Mouse (Mus musculus): ENCODE results near the gene Gimap5. TPM values are rescaled to one million over a fixed set of nuclear protein-coding genes. Genes with fewer than 3 reads are reported as not detected.

Gimap5 gene
- total and polyA plus RNA-seq, 3 experiments, result 0.05 TPM; not detected in 2

DNA sequence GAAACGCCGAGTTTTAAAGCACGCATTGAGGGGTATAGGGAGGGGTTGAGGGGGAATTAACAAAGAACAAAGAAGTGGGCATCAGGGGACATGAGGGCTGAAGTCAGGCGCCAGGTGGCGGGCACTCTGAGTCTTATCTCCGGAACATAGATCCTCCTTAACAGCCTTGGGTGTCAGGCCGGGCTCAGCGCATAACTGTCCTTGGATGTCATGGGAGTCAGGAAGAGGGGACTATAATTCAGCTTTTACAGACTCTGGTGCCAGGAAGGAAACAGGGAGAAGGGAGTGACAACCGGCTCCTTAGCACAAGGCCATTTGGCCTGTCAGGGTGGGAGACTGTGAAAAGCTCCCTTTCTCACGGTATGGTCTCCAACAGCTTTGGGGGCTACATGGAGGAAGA lies 18.5 kb downstream of the Gimap5 start:
- no peak for ATAC-seq (ENCODE audit: extremely low read depth, insufficient number of reproducible peaks, low FRiP score, poor library complexity, severe bottlenecking)
- DNase-seq (ENCODE audit: low spot score), result no peak
- TF ChIP-seq GATA2 (IDR thresholded peaks at IDR 0.05; ENCODE audit: borderline replicate concordance, low read depth, low read length), result no peak
- no peaks in the 10 kb centered on the region for H3K4me1 ChIP-seq (ENCODE audit: insufficient read depth, low read depth, low read length)
- H3K9me3 ChIP-seq (replicated peaks), result no peaks in the 10 kb centered on the region
- H3K4me3 ChIP-seq (ENCODE audit: low read depth, low read length), result no peak overlapping the region
- no peaks in the 10 kb centered on the region for H3K27me3 ChIP-seq (ENCODE audit: insufficient read depth, low read length)
- H3K36me3 ChIP-seq (replicated peaks), result no peaks in the 10 kb centered on the region

DNA sequence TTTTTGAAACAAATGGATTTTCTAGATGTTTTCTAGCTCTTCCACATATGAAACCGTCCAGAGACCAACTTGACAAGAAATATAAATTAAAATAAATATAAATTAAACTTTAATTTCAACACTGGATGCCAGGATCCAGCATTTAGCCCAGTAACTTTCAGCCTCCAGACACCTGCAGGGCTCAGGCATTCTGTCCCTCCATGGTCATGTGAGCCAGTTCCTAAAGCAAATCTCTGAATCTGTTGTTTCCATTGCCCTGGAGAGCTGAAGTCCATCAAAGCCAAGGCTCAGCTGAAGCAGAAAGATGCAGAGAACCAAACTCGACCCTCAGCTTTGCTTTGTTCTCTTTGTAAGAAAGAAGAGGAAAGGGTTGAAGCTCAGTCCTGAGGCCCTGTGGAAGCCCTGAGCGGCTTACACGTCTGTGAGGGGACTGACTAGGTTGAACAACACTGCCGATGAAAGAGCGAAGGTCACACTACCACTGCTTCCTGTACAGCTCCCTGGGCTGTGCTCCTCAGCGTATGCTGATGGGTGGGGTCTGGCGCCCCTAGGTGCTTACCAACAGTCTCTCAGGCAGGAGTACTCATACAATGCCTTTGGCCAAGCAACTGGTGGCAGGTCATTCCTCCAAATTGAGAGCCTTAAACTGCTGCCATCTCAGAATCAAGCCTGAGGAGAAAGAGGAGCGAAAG lies 22.3 kb downstream of the Gimap5 start:
- no peak for DNase-seq (ENCODE audit: low spot score)

DNA sequence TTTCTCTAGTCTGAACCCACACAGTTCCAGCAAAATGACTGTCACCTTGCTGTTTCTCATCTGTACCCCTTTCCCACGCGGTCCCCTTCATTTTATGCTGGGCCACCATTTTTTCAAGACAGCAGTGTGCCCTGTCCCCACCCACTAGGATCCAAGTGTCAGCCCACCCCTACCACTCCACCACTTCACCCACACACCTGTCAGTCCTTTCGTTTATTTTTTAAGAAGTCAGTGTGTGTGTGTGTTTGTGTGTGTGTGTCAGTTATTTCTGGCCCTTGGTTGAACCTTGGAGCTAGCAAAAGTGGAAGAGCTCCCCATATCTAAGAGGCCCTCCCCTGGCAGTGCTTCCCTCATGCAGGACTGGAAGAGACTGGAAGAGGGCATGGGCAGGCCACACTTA lies 22.9 kb downstream of the Gimap5 start:
- Histone ChIP-seq H3K27me3 (ENCODE audit: insufficient read depth, low read length) (no peaks in the 10 kb centered on the region), H3K9me3 (replicated peaks) (no peaks in the 10 kb centered on the region), H3K4me3 (ENCODE audit: low read depth, low read length) (no peak overlapping the region), H3K4me1 (ENCODE audit: insufficient read depth, low read depth, low read length) (no peaks in the 10 kb centered on the region), H3K36me3 (replicated peaks) (no peaks in the 10 kb centered on the region)
- ATAC-seq (ENCODE audit: extremely low read depth, insufficient number of reproducible peaks, low FRiP score, poor library complexity, severe bottlenecking) (no peak), DNase-seq (ENCODE audit: low spot score) (no peak)
- no peak for TF ChIP-seq GATA2 (IDR thresholded peaks at IDR 0.05; ENCODE audit: borderline replicate concordance, low read depth, low read length)
- TF ChIP-seq GATA1 (IDR thresholded peaks at IDR 0.05; ENCODE audit: borderline replicate concordance, low read length), result no peak
- no peak for TF ChIP-seq TAL1 (conservative IDR thresholded peaks at IDR 0.05; ENCODE audit: low read depth, low read length)
- no peak for TF ChIP-seq POLR2AphosphoS5 (IDR thresholded peaks at IDR 0.05; ENCODE audit: insufficient replicate concordance, low read depth, low read length)
- TF ChIP-seq CTCF (IDR thresholded peaks at IDR 0.05; ENCODE audit: low read depth, low read length), result no peak

More for the DNA sequence above, 22.3 kb downstream of the Gimap5 start:
- ATAC-seq (ENCODE audit: extremely low read depth, insufficient number of reproducible peaks, low FRiP score, poor library complexity, severe bottlenecking), result no peak
- no peaks in the 10 kb centered on the region for H3K4me1 ChIP-seq (ENCODE audit: insufficient read depth, low read depth, low read length)
- H3K36me3 ChIP-seq (replicated peaks), result no peaks in the 10 kb centered on the region
- no peak for TF ChIP-seq GATA2 (IDR thresholded peaks at IDR 0.05; ENCODE audit: borderline replicate concordance, low read depth, low read length)
- no peaks in the 10 kb centered on the region for H3K27me3 ChIP-seq (ENCODE audit: insufficient read depth, low read length)
- no peak overlapping the region for H3K4me3 ChIP-seq (ENCODE audit: low read depth, low read length)
- no peaks in the 10 kb centered on the region for H3K9me3 ChIP-seq (replicated peaks)

DNA sequence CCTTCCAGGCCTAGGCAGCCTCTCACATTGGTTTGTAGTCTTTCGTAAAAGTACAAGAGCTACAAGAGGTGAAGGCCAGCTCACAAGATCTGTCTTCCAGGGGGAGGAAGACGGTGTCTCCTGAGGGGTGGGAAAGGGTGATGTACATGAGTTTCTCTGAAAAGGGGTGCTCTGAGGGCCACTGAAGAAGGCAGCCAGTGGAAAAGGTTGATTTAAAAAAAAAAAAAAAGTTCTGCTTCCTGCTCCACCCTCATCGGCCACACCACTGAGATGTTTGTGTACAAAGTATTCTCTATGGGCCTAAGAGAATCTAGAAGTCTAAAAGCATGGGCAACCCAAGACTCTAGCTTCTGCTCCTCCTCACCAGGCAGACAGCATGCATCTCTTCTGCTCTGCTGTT lies 24.7 kb downstream of the Gimap5 start, which contains the start of gene Gimap3:
Gimap3 (minus strand) TSS at position 156 of the 400 bp plus-strand sequence.
- Histone ChIP-seq H3K4me3 (ENCODE audit: low read depth, low read length) (no peak within 1 kb of the TSS), H3K36me3 (replicated peaks) (no peaks in the 10 kb centered on the region), H3K4me1 (ENCODE audit: insufficient read depth, low read depth, low read length) (no peaks in the 10 kb centered on the region), H3K9me3 (replicated peaks) (0 out of 2 replicates have a peak, but pooled peaks cover 4% of the 10 kb centered on the region), H3K27me3 (ENCODE audit: insufficient read depth, low read length) (no peaks in the 10 kb centered on the region)
- TF ChIP-seq POLR2AphosphoS5 (IDR thresholded peaks at IDR 0.05; ENCODE audit: insufficient replicate concordance, low read depth, low read length) (no peak), CTCF (IDR thresholded peaks at IDR 0.05; ENCODE audit: low read depth, low read length) (no peak), GATA1 (IDR thresholded peaks at IDR 0.05; ENCODE audit: borderline replicate concordance, low read length) (no peak), GATA2 (IDR thresholded peaks at IDR 0.05; ENCODE audit: borderline replicate concordance, low read depth, low read length) (no peak), TAL1 (conservative IDR thresholded peaks at IDR 0.05; ENCODE audit: low read depth, low read length) (no peak)
- DNase-seq (ENCODE audit: low spot score), result no peak
- ATAC-seq (ENCODE audit: extremely low read depth, insufficient number of reproducible peaks, low FRiP score, poor library complexity, severe bottlenecking), result no peak

DNA sequence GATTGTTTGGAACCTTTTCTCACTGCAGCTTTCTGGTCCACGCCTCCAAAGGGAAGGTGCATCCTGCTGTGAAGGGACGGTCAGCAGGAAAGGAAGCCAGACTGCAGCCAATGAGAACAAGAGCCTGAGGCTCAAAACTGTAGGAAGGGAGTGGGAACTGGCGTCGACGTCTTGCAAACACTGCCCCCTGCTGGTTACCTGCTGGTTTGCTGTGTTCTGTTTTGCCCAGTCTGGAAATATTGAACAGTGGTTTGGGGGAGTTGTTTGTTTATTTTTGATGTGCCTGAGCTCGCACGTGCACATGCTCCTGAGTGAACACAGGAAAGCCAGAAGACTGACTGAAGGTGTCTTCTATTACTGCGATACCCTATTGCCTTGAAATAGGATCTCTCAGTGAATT lies 26.0 kb downstream of the Gimap5 start:
- Histone ChIP-seq H3K4me1 (ENCODE audit: insufficient read depth, low read depth, low read length) (no peaks in the 10 kb centered on the region), H3K36me3 (replicated peaks) (no peaks in the 10 kb centered on the region), H3K4me3 (ENCODE audit: low read depth, low read length) (no peak overlapping the region), H3K9me3 (replicated peaks) (0 out of 2 replicates have a peak, but pooled peaks cover 4% of the 10 kb centered on the region), H3K27me3 (ENCODE audit: insufficient read depth, low read length) (no peaks in the 10 kb centered on the region)
- no peak for ATAC-seq (ENCODE audit: extremely low read depth, insufficient number of reproducible peaks, low FRiP score, poor library complexity, severe bottlenecking)
- TF ChIP-seq CTCF (IDR thresholded peaks at IDR 0.05; ENCODE audit: low read depth, low read length) (peak; percentile 82), GATA1 (IDR thresholded peaks at IDR 0.05; ENCODE audit: borderline replicate concordance, low read length) (no peak)
- peak; percentile 18 for DNase-seq (ENCODE audit: low spot score)

DNA sequence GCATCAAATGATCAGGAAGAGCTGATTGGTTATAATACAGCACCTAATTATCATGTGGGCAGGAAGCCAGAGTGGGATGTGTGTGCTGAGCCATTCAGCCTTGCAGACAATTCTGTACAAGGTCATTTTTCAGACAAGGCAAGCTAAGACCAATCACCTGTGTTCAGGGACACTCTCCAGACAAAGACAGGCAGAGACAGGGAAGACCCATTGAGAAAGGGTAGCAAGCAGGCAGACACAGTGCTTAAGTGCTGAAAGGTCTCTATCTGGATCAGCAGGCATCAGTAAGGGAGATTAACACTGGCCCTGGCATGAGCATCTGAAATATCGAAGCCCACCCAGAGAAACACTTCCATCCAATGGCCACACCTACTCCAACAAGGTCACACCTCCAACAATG lies 38.4 kb downstream of the Gimap5 start:
- Histone ChIP-seq H3K9me3 (replicated peaks) (no peaks in the 10 kb centered on the region), H3K36me3 (replicated peaks) (no peaks in the 10 kb centered on the region), H3K27me3 (ENCODE audit: insufficient read depth, low read length) (no peaks in the 10 kb centered on the region), H3K4me3 (ENCODE audit: low read depth, low read length) (no peak overlapping the region), H3K4me1 (ENCODE audit: insufficient read depth, low read depth, low read length) (no peaks in the 10 kb centered on the region)
- DNase-seq (ENCODE audit: low spot score) (no peak), ATAC-seq (ENCODE audit: extremely low read depth, insufficient number of reproducible peaks, low FRiP score, poor library complexity, severe bottlenecking) (no peak)
- TF ChIP-seq TAL1 (conservative IDR thresholded peaks at IDR 0.05; ENCODE audit: low read depth, low read length), result no peak
- TF ChIP-seq GATA2 (IDR thresholded peaks at IDR 0.05; ENCODE audit: borderline replicate concordance, low read depth, low read length), result no peak

DNA sequence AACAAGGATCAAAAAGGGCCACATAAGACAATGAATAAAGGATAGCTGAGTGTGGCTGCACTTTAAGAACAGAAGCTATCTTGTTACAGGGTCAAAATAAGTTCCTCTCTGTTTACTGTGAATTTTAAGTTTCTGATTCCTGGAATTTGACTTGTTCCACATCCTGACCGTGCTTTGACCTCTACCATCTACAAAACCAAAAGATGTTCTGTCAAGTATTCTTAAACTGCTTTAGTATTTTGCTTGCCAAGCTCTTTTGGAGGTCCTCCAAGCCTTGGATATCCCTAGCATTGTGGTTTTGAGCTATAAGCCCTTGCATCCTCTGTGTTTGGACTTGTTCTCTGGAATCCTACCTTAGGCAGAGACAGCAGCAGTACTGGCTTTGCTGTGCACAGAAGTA lies 39.2 kb downstream of the Gimap5 start:
- TF ChIP-seq POLR2AphosphoS5 (IDR thresholded peaks at IDR 0.05; ENCODE audit: insufficient replicate concordance, low read depth, low read length) (no peak), TAL1 (conservative IDR thresholded peaks at IDR 0.05; ENCODE audit: low read depth, low read length) (no peak), GATA1 (IDR thresholded peaks at IDR 0.05; ENCODE audit: borderline replicate concordance, low read length) (no peak), GATA2 (IDR thresholded peaks at IDR 0.05; ENCODE audit: borderline replicate concordance, low read depth, low read length) (no peak), CTCF (IDR thresholded peaks at IDR 0.05; ENCODE audit: low read depth, low read length) (no peak)
- H3K9me3 ChIP-seq (replicated peaks), result no peaks in the 10 kb centered on the region
- no peak for ATAC-seq (ENCODE audit: extremely low read depth, insufficient number of reproducible peaks, low FRiP score, poor library complexity, severe bottlenecking)
- no peak for DNase-seq (ENCODE audit: low spot score)
- no peaks in the 10 kb centered on the region for H3K27me3 ChIP-seq (ENCODE audit: insufficient read depth, low read length)
- H3K4me1 ChIP-seq (ENCODE audit: insufficient read depth, low read depth, low read length), result no peaks in the 10 kb centered on the region
- H3K4me3 ChIP-seq (ENCODE audit: low read depth, low read length), result no peak overlapping the region
- H3K36me3 ChIP-seq (replicated peaks), result no peaks in the 10 kb centered on the region

Data from G1E (cell line).